Mouse (Mus musculus) limb, embryonic 12.5 days (tissue): ENCODE results near the gene Cluh. TPM values are rescaled to one million over a fixed set of nuclear protein-coding genes. Genes with fewer than 3 reads are reported as not detected.

ENCODE experiments used
- ATAC-seq: fragments of 200-750 bp; cut with Nextera tagmentation; 2 replicates; pipeline ENCODE4 v1.8.0; 2017; ENCODE audit warnings: low read depth, moderate TSS enrichment; ENCODE audit not compliant: insufficient number of reproducible peaks, insufficient read depth, low FRiP score, low TSS enrichment
- H3K27ac ChIP-seq: fragments of 300-500 bp; sonication (generic); 2 replicates; pipeline ENCODE4 v1.5.1; 2016; ENCODE audit warnings: mild to moderate bottlenecking, moderate library complexity
- H3K27me3 ChIP-seq: fragments of 300-500 bp; sonication (generic); 2 replicates; pipeline ENCODE4 v1.6.1; 2016; ENCODE audit warnings: mild to moderate bottlenecking, moderate library complexity
- H3K36me3 ChIP-seq: fragments of 300-500 bp; sonication (generic); 2 replicates; pipeline ENCODE4 v1.6.1; 2016; ENCODE audit warnings: mild to moderate bottlenecking, moderate library complexity
- H3K4me1 ChIP-seq: fragments of 300-500 bp; sonication (generic); replicated peaks from 2 replicates; pipeline ENCODE4 v1.6.1; 2016
- H3K4me2 ChIP-seq: fragments of 300-500 bp; sonication (generic); 2 replicates; pipeline ENCODE4 v1.6.1; 2016; ENCODE audit warnings: mild to moderate bottlenecking, moderate library complexity
- H3K4me3 ChIP-seq: fragments of 300-500 bp; sonication (generic); replicated peaks from 2 replicates; pipeline ENCODE4 v1.5.1; 2016; ENCODE audit warnings: mild to moderate bottlenecking
- H3K9ac ChIP-seq: fragments of 300-500 bp; sonication (generic); replicated peaks from 2 replicates; pipeline ENCODE4 v1.6.1; 2016; ENCODE audit warnings: mild to moderate bottlenecking, moderate library complexity
- H3K9me3 ChIP-seq: fragments of 300-500 bp; sonication (generic); 2 replicates; pipeline ENCODE4 v1.6.1; 2016; ENCODE audit warnings: mild to moderate bottlenecking, moderate library complexity
- WGBS: fragments of 180-500 bp; shearing (Covaris S2); methylation state at CpG from one replicate; pipeline ENCODE4 v1.1.7; 2016; 5-methylcytosine and 5-hydroxymethylcytosine counted together
- polyA plus RNA-seq: library from polyadenylated mRNA; unstranded; fragments of >200 nt; fragmentation: Nextera tagmentation; extraction: Ambion mirVana; gene quantifications from 2 replicates; pipeline ENCODE4 v1.2.1, GENCODE M21; 2016

Cluh gene
- polyA plus RNA-seq, 1 experiment from 2014 or later: 22.5 TPM

DNA sequence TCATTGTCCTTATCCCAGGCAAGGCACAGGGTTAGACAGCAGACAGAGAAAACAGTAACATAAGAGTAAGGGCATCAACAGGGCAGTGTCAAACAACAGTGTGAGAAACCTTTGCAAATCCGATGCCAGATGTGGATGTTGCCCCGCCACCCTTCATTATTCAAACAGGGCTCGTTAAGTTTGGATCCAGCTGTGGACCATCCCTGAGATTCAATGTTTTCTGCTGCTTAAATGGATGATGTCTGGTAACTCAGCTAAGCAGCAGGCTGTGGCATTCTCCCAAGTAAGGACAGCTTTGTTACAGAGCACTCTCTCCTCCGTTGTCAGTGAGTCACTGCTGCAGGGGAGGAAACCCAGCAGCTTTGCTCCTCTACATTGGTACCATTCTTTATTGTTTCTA is 25.9 kb downstream of the Cluh start:
- H3K4me3 ChIP-seq: no peak overlapping the region
- no peaks in the 10 kb centered on the region for H3K27me3 ChIP-seq
- no peaks in the 10 kb centered on the region for H3K4me1 ChIP-seq
- H3K9me3 ChIP-seq: no peaks in the 10 kb centered on the region
- ATAC-seq: no peak
- no peak overlapping the region for H3K4me2 ChIP-seq
- H3K36me3 ChIP-seq: peaks cover 68% of the 10 kb centered on the region
- 72% methylated on average over 4 of the region's 4 CpGs for WGBS
- H3K27ac ChIP-seq: no peak overlapping the region
- no peak overlapping the region for H3K9ac ChIP-seq

DNA sequence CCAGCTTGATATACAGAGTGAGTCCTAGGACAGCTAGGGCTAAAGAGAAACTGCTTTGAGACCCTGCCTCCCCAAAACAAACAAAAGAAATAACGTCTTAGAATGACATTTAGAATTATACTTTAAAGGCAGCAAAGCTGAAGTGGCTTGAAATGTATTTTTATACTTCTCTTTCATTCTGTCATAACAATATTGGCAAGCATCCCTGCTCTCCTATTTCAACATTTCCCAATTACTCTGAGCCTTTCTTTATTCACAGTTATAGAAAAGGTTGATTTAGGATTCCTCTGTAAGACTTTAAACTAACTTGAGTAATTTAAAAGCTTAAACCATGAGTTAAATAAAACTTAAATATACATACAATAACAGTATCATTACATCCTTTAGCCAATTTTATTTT is 42.9 kb downstream of the Cluh start:
- ATAC-seq: no peak
- Histone ChIP-seq H3K4me3 (no peak overlapping the region), H3K4me2 (no peak overlapping the region), H3K27me3 (no peaks in the 10 kb centered on the region), H3K27ac (no peak overlapping the region), H3K4me1 (no peaks in the 10 kb centered on the region), H3K9ac (no peak overlapping the region), H3K36me3 (peaks cover 59% of the 10 kb centered on the region), H3K9me3 (no peaks in the 10 kb centered on the region)
- WGBS: 91% methylated on average over 1 of the region's 1 CpGs

DNA sequence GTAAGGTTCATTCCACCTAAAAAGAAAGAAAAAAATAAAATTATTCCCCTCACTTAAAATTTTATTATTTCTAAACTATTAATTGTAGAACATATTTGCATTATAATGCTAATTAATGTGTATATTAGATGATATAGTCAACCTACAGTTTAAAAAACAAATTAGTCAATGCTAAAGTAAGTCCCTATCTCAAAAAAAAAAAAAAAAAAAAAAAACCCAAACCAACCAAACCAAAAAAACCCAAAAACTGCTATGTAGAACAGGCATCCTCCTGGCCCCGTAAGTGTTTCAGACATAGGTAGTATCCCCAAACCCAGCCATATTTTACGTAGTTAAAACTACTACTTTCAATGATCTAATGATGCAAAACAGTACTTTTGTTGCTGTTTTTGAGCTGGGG is 50.2 kb downstream of the Cluh start:
- Histone ChIP-seq H3K4me3 (no peak overlapping the region), H3K27me3 (no peaks in the 10 kb centered on the region), H3K4me2 (no peak overlapping the region), H3K9ac (no peak overlapping the region), H3K36me3 (peaks cover 43% of the 10 kb centered on the region), H3K9me3 (no peaks in the 10 kb centered on the region), H3K27ac (no peak overlapping the region), H3K4me1 (no peaks in the 10 kb centered on the region)
- ATAC-seq: no peak
- WGBS: 100% methylated on average over 2 of the region's 2 CpGs

DNA sequence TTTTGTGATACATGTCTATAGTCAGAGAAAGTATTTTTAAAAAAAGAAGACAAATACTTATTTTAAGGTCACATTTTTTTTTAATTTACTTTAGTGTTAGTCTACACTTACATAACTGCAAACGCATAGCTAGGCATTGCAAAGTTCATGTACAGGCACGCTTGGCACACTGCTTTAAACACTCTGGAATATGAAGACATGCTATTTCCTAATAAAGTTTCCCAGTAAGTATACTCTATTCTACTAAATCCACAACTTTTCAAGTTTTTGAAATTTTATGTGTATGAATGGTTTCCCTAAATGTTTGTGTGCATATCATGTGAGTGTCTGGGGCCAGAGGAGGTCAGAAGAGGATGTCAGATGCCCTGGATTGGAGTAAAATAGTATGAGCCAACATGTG is 54.8 kb downstream of the Cluh start:
- no peak overlapping the region for H3K27ac ChIP-seq
- H3K4me3 ChIP-seq: no peak overlapping the region
- H3K9me3 ChIP-seq: no peaks in the 10 kb centered on the region
- 94% methylated on average over 2 of the region's 2 CpGs for WGBS
- no peak overlapping the region for H3K9ac ChIP-seq
- ATAC-seq: no peak
- no peak overlapping the region for H3K4me2 ChIP-seq
- no peaks in the 10 kb centered on the region for H3K27me3 ChIP-seq
- peaks cover 4% of the 10 kb centered on the region; the same call in 1 of the 2 replicates for H3K4me1 ChIP-seq
- peaks cover 1% of the 10 kb centered on the region; the same call in 1 of the 2 replicates for H3K36me3 ChIP-seq

GRCm38 (mm10) chr11:74708781-74709180 is 59.5 kb downstream of the Cluh start:
- 31% methylated on average over 1 of the region's 1 CpGs for WGBS

GRCm38 (mm10) chr11:74710671-74711070 is 61.4 kb downstream of the Cluh start:
- Histone ChIP-seq H3K9ac (no peak overlapping the region), H3K4me3 (no peak overlapping the region), H3K36me3 (peaks cover 9% of the 10 kb centered on the region; the same call in 1 of the 2 replicates), H3K27ac (no peak overlapping the region), H3K4me2 (no peak overlapping the region), H3K9me3 (no peaks in the 10 kb centered on the region), H3K4me1 (peaks cover 4% of the 10 kb centered on the region; the same call in 1 of the 2 replicates), H3K27me3 (no peaks in the 10 kb centered on the region)
- ATAC-seq: no peak
- 91% methylated on average over 1 of the region's 1 CpGs for WGBS

More at GRCm38 (mm10) chr11:74708781-74709180, 59.5 kb downstream of the Cluh start:
- no peak overlapping the region for H3K9ac ChIP-seq
- peaks cover 6% of the 10 kb centered on the region; the same call in 1 of the 2 replicates for H3K36me3 ChIP-seq
- no peaks in the 10 kb centered on the region for H3K9me3 ChIP-seq
- no peak for ATAC-seq
- no peak overlapping the region for H3K27ac ChIP-seq
- peaks cover 4% of the 10 kb centered on the region; the same call in 1 of the 2 replicates for H3K4me1 ChIP-seq
- no peak overlapping the region for H3K4me2 ChIP-seq
- H3K27me3 ChIP-seq: no peaks in the 10 kb centered on the region
- no peak overlapping the region for H3K4me3 ChIP-seq

- Histone ChIP-seq H3K36me3 (peaks cover 9% of the 10 kb centered on the region; the same call in 1 of the 2 replicates), H3K4me2 (no peak overlapping the region), H3K9me3 (no peaks in the 10 kb centered on the region), H3K27me3 (no peaks in the 10 kb centered on the region), H3K4me1 (peaks cover 6% of the 10 kb centered on the region; the same call in 1 of the 2 replicates), H3K4me3 (no peak overlapping the region), H3K9ac (no peak overlapping the region), H3K27ac (no peak overlapping the region)
- 93% methylated on average over 3 of the region's 3 CpGs for WGBS
- ATAC-seq: no peak
These were observed 66.8 kb downstream of the Cluh start for GRCm38 (mm10) chr11:74715971-74716525.

Other genes with a start within 250 kb of the Cluh start
- gene Rap1gap2, start 38.6 kb upstream of the Cluh start, polyA plus RNA-seq: 1.1 TPM in 2 replicates
- 0.58 and 0.84 TPM in 2 replicates for gene Ccdc92b, start 29.9 kb upstream of the Cluh start, polyA plus RNA-seq
- 57.1 and 60.1 TPM in 2 replicates for gene Pafah1b1, start 75.2 kb downstream of the Cluh start, polyA plus RNA-seq
- gene Mettl16, start 121.3 kb downstream of the Cluh start, polyA plus RNA-seq: 60.6 and 61.6 TPM in 2 replicates
- gene Mnt, start 181.4 kb downstream of the Cluh start, polyA plus RNA-seq: 4.4 and 5.7 TPM in 2 replicates
- gene Sgsm2, start 247.6 kb downstream of the Cluh start, polyA plus RNA-seq: 5.2 and 5.9 TPM in 2 replicates
- gene Tsr1, start 248.6 kb downstream of the Cluh start, polyA plus RNA-seq: 45.2 and 46.5 TPM in 2 replicates